Mouse (Mus musculus) kidney, embryonic 14.5 days (tissue): ENCODE measurements around the gene Plcl1. TPM values are rescaled to one million over a fixed set of nuclear protein-coding genes. Genes with fewer than 3 reads are reported as not detected.
A peak's percentile ranks its signal among the peaks of the same experiment; 100 is the strongest.

Experiments used
- ATAC-seq: fragments of 200-750 bp; cut with Nextera tagmentation; 2 replicates; pipeline ENCODE4 v1.8.0; 2017; ENCODE audit warnings: moderate number of reproducible peaks, mild to moderate bottlenecking, moderate TSS enrichment, moderate library complexity; ENCODE audit not compliant: low FRiP score, low TSS enrichment
- H3K27ac ChIP-seq: fragments of 300-500 bp; sonication (generic); 2 replicates; pipeline ENCODE4 v1.5.1; 2014; ENCODE audit warnings: low read depth, mild to moderate bottlenecking, low read length, moderate library complexity, mixed read lengths
- H3K27me3 ChIP-seq: fragments of 300-500 bp; sonication (generic); 2 replicates; pipeline ENCODE4 v1.6.1; 2014; ENCODE audit warnings: mild to moderate bottlenecking, low read length; ENCODE audit not compliant: control insufficient read depth, insufficient read depth
- H3K36me3 ChIP-seq: fragments of 300-500 bp; sonication (generic); 2 replicates; pipeline ENCODE4 v1.6.1; 2014; ENCODE audit warnings: low read length, mixed read lengths; ENCODE audit not compliant: control insufficient read depth, insufficient read depth
- H3K4me1 ChIP-seq: fragments of 300-500 bp; sonication (generic); 2 replicates; pipeline ENCODE4 v1.6.1; 2014; ENCODE audit warnings: low read length, mixed read lengths; ENCODE audit not compliant: control insufficient read depth, insufficient read depth
- H3K4me2 ChIP-seq: fragments of 300-500 bp; sonication (generic); replicated peaks from 2 replicates; pipeline ENCODE4 v1.6.1; 2014; ENCODE audit warnings: low read depth, mild to moderate bottlenecking, low read length
- H3K4me3 ChIP-seq: fragments of 300-500 bp; sonication (generic); 2 replicates; pipeline ENCODE4 v1.5.1; 2014; ENCODE audit warnings: mild to moderate bottlenecking, low read length
- H3K9ac ChIP-seq: fragments of 300-500 bp; sonication (generic); 2 replicates; pipeline ENCODE4 v1.6.1; 2014; ENCODE audit warnings: low read depth, mild to moderate bottlenecking, low read length, moderate library complexity
- H3K9me3 ChIP-seq: fragments of 300-500 bp; sonication (generic); 2 replicates; pipeline ENCODE4 v1.6.1; 2016; ENCODE audit warnings: low read length; ENCODE audit not compliant: control insufficient read depth
- WGBS: fragments of 180-500 bp; shearing (Covaris S2); extraction: QIAGEN DNeasy Blood & Tissue Kit; methylation state at CpG from one replicate; pipeline ENCODE4 v1.1.7; 2014; 5-methylcytosine and 5-hydroxymethylcytosine counted together
- polyA plus RNA-seq: library from polyadenylated mRNA; unstranded; fragments of >200 nt; fragmentation: Nextera tagmentation; extraction: Ambion mirVana; gene quantifications from 2 replicates; pipeline ENCODE4 v1.2.1, GENCODE M21; 2014

Gene Plcl1
- polyA plus RNA-seq, 1 experiment from 2014 or later = 5.7 TPM

DNA sequence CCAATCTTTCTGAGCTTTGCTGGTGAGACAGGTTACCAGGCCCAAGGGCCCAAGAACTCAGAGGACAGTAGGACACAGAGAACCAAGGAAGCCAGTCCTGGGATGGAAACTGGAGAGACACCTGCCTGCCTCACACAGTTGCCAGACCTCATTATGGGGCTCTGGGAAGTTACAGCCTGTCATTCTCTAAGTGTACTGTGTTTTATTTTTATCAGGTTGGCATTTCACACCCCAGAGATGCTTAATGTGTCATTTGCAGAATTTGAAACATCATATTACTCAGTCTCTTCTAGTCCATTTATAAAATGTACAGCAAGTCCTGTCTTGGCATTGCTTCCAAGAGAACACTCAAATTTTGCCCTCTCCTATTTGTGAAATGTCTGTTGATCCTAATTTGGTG, 111.5 kb downstream of the Plcl1 start:
- Histone ChIP-seq H3K4me1 (0 out of 2 replicates have a peak, but pooled peaks cover 5% of the 10 kb centered on the region), H3K27me3 (no peaks in the 10 kb centered on the region), H3K27ac (no peak overlapping the region), H3K9me3 (no peaks in the 10 kb centered on the region), H3K4me3 (no peak overlapping the region), H3K4me2 (no peak overlapping the region), H3K36me3 (no peaks in the 10 kb centered on the region), H3K9ac (no peak overlapping the region)
- ATAC-seq = no peak

DNA sequence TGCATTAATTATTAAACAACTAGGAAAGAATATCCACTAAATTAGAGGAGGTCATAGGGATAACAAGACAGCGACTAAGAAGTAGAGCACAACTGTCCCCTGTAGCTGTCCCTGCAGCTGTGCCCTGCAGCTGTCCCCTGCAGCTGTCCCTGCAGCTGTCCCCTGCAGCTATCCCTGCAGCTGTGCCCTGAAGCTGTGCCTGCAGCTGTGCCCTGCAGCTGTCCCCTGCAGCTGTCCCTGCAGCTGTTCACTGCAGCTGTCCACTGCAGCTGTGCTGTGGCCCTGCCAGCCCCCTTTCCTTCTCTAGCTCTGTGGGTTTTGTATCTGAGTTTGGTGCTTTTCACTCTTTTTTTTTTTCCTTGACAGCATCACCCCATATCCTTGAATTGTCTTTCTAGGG, 118.2 kb downstream of the Plcl1 start:
- WGBS = 89% methylated on average over 1 of the region's 1 CpGs
- Histone ChIP-seq H3K4me3 (no peak overlapping the region), H3K4me1 (0 out of 2 replicates have a peak, but pooled peaks cover 6% of the 10 kb centered on the region), H3K36me3 (no peaks in the 10 kb centered on the region), H3K27ac (no peak overlapping the region), H3K9me3 (no peaks in the 10 kb centered on the region), H3K4me2 (no peak overlapping the region), H3K27me3 (no peaks in the 10 kb centered on the region), H3K9ac (no peak overlapping the region)
- no peak for ATAC-seq

DNA sequence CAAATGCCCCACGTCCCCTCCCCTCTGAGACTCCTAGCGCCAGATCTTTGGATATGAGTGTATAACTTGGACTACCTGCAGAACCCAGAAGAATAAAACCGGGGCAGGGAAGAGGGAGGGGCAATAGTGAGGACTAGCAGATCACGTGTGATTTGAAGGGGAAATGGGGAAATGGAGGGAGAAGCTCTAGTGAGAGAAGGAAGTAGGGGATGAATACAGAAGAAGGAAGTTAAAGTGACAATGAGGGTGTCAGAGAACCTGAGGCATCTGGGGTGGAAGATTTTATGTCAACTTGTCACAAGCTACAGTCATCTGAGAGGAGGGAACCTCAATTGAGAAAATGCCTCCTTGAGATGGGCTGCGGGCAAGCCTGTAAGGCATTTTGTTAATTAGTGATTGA, 119.4 kb downstream of the Plcl1 start:
- Histone ChIP-seq H3K4me1 (0 out of 2 replicates have a peak, but pooled peaks cover 6% of the 10 kb centered on the region), H3K4me3 (no peak overlapping the region), H3K27ac (no peak overlapping the region), H3K27me3 (no peaks in the 10 kb centered on the region), H3K36me3 (no peaks in the 10 kb centered on the region), H3K4me2 (no peak overlapping the region), H3K9me3 (no peaks in the 10 kb centered on the region), H3K9ac (no peak overlapping the region)
- WGBS = 72% methylated on average over 5 of the region's 5 CpGs
- no peak for ATAC-seq

DNA sequence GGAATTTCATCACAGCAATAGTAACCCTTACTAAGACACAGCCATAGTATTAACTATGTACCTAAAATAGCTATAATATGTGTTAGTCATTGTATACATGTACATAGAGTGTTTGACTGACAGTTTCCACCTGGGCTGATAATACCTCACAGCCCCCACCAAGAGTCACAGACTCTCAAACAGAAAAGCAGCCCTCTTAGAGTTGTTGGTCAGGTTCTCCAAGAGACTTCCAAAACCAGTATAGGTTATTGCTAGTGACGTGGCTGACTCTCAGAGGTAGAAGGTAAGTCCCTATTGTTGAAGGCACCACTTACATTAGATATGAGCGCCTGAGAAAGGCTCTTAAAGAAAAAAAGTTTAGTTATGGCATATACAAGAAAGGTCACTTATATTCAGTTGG, 120.0 kb downstream of the Plcl1 start:
- WGBS = 88% methylated on average over 2 of the region's 2 CpGs

DNA sequence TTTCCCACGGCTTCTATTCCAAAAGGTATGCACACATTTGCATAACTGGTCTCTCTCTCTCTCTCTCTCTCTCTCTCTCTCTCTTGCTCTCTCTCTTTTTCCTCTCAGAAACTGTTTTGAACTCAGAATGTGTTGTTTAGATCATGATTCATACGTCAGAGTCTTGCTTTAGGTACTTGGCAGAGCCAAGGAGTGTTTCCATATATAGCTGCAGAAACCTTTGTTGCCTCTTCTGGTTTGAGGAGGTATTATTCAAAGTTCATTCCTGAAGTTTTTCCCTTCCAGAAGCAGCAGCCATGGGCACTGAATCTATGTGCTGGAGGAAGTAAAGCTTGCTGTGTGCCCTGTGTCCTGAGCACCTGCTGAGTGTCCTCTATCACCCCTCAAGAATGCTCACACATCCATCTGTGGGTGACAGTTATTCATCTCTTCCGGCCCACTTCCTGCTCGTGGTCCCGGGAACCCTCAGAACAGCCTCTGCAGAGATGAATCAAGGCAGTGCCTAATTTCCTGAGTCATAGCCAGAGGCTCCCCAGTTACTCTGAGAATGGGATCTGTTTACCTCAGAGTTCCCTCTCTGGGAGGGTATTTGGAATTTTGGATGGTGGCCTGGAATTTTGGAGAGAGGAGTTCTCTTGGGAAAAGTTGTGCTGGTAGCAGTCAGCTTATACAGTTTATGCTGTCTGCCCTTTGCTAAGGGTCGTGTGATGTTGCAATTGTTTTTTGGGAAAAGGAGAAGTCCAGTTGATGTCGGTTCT, 123.0 kb downstream of the Plcl1 start:
- peak; percentile 43; the same call in 1 of the 2 replicates for ATAC-seq
- H3K9me3 ChIP-seq = no peaks in the 10 kb centered on the region
- no peaks in the 10 kb centered on the region for H3K36me3 ChIP-seq
- H3K4me1 ChIP-seq = 0 out of 2 replicates have a peak, but pooled peaks cover 6% of the 10 kb centered on the region
- H3K4me2 ChIP-seq = no peak overlapping the region
- no peak overlapping the region for H3K9ac ChIP-seq
- H3K27me3 ChIP-seq = no peaks in the 10 kb centered on the region
- 54% methylated on average over 7 of the region's 7 CpGs for WGBS
- no peak overlapping the region for H3K4me3 ChIP-seq
- H3K27ac ChIP-seq = no peak overlapping the region

More for the DNA sequence above, 120.0 kb downstream of the Plcl1 start:
- no peak for ATAC-seq
- H3K27ac ChIP-seq = no peak overlapping the region
- H3K27me3 ChIP-seq = no peaks in the 10 kb centered on the region
- H3K4me2 ChIP-seq = no peak overlapping the region
- no peak overlapping the region for H3K4me3 ChIP-seq
- no peak overlapping the region for H3K9ac ChIP-seq
- no peaks in the 10 kb centered on the region for H3K36me3 ChIP-seq
- 0 out of 2 replicates have a peak, but pooled peaks cover 6% of the 10 kb centered on the region for H3K4me1 ChIP-seq
- no peaks in the 10 kb centered on the region for H3K9me3 ChIP-seq

DNA sequence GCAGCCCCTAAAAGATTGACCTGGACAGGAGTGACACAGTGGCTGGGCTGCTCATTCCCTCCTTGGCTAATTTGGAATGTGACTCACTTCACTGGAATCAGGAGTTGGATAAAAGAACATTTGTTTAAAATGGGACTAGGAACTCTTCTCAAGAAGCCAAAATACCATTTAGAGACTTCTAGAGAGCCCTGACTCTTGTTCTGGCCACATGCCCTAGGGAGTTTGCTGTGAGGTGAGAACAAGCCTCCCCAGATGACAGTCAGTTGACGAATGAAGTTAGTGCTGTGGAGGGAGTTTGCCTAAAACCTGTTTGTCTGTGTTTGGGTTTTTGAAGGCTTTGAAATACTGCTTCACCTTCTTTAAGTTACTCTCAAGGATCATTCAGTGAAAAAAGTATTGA, 128.1 kb downstream of the Plcl1 start:
- Histone ChIP-seq H3K4me2 (no peak overlapping the region), H3K27ac (no peak overlapping the region), H3K9ac (no peak overlapping the region), H3K36me3 (no peaks in the 10 kb centered on the region), H3K27me3 (no peaks in the 10 kb centered on the region), H3K4me1 (no peaks in the 10 kb centered on the region), H3K4me3 (no peak overlapping the region), H3K9me3 (no peaks in the 10 kb centered on the region)
- WGBS = 79% methylated on average over 1 of the region's 1 CpGs
- ATAC-seq = no peak

DNA sequence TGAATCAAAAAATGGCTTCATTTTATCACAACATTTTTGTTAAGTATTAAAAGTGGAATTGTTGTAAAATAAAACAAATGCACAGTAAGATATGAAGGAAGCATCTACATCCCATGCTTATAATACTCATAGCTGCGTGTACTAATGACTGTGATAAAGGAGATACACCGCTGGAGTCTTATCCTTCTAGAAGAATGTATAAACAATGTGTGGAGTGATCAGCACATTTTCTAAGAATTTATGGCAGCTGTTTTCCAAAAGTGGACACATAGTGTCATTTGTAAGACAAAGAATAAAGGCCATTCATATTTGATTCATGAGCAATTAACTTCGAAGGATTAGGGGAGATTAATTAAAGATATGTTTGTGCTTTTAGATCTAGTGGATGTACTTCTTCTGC, 148.7 kb downstream of the Plcl1 start:
- Histone ChIP-seq H3K36me3 (no peaks in the 10 kb centered on the region), H3K4me2 (no peak overlapping the region), H3K27me3 (no peaks in the 10 kb centered on the region), H3K9me3 (no peaks in the 10 kb centered on the region), H3K9ac (no peak overlapping the region), H3K27ac (no peak overlapping the region), H3K4me3 (no peak overlapping the region), H3K4me1 (no peaks in the 10 kb centered on the region)
- WGBS = 76% methylated on average over 3 of the region's 3 CpGs
- ATAC-seq = no peak

DNA sequence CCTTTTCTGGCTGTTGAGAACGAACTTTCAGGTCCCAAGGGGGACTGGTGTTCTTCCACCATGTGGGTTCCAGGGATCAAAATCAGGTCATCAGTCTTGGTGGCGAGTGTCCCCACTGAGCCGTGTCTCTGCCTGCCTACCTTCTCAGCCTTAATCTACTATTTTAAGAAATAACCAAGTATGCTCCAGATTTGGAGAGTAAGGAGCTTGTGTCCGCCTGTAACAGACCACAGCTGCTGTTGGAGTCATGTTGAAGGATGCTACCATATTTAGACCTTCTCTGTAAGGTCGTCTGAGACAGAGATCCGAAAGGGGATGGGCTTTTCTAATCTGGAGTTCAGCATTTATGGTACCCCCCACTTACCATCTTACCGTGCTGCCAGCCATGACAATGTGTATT, 152.2 kb downstream of the Plcl1 start:
- H3K4me2 ChIP-seq = no peak overlapping the region
- H3K27ac ChIP-seq = no peak overlapping the region
- H3K36me3 ChIP-seq = no peaks in the 10 kb centered on the region
- H3K9me3 ChIP-seq = no peaks in the 10 kb centered on the region
- no peaks in the 10 kb centered on the region for H3K27me3 ChIP-seq
- no peak for ATAC-seq
- 80% methylated on average over 7 of the region's 7 CpGs for WGBS
- H3K9ac ChIP-seq = no peak overlapping the region
- H3K4me1 ChIP-seq = no peaks in the 10 kb centered on the region
- H3K4me3 ChIP-seq = no peak overlapping the region

DNA sequence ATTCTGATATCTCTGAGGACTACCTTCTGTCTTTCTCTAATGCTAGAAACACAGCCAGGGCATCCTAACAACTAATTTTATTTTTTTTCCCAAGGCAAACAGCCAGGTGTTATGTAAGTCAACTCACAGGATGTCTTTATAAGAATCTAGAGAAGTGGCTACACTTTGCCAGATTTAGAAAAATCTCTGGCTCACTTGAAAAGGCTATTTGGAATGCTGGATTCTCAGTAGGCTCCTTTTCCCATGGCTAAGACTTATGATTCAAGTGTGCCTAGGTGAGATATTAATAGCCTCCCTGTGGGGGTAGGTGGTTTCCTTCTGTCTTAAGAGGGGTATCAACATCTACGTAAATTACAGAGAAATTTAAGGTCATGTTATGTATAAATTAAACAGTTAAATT, 152.7 kb downstream of the Plcl1 start:
- ATAC-seq = no peak

More for the DNA sequence above, 152.7 kb downstream of the Plcl1 start:
- 82% methylated on average over 1 of the region's 1 CpGs for WGBS
- no peak overlapping the region for H3K4me2 ChIP-seq
- no peaks in the 10 kb centered on the region for H3K9me3 ChIP-seq
- H3K27ac ChIP-seq = no peak overlapping the region
- no peaks in the 10 kb centered on the region for H3K27me3 ChIP-seq
- no peak overlapping the region for H3K4me3 ChIP-seq
- no peaks in the 10 kb centered on the region for H3K36me3 ChIP-seq
- H3K4me1 ChIP-seq = no peaks in the 10 kb centered on the region
- H3K9ac ChIP-seq = no peak overlapping the region
